Mouse (Mus musculus) neural tube, embryonic 12.5 days (tissue): ENCODE results near the gene Tbc1d22b. TPM values are rescaled to one million over a fixed set of nuclear protein-coding genes. Genes with fewer than 3 reads are reported as not detected.

Experiments
- ATAC-seq: fragments of 200-750 bp; cut with Nextera tagmentation; 2 replicates; pipeline ENCODE4 v1.8.0; 2017; ENCODE audit warnings: low read depth, mild to moderate bottlenecking, moderate TSS enrichment, moderate library complexity; ENCODE audit not compliant: low FRiP score
- H3K27ac ChIP-seq: fragments of 300-500 bp; sonication (generic); 2 replicates; pipeline ENCODE4 v1.5.1; 2016
- H3K27me3 ChIP-seq: fragments of 300-500 bp; sonication (generic); replicated peaks from 2 replicates; pipeline ENCODE4 v1.6.1; 2016; ENCODE audit warnings: mild to moderate bottlenecking
- H3K36me3 ChIP-seq: fragments of 300-500 bp; sonication (generic); 2 replicates; pipeline ENCODE4 v1.6.1; 2016; ENCODE audit warnings: mild to moderate bottlenecking
- H3K4me1 ChIP-seq: fragments of 300-500 bp; sonication (generic); 2 replicates; pipeline ENCODE4 v1.6.1; 2016
- H3K4me2 ChIP-seq: fragments of 300-500 bp; sonication (generic); replicated peaks from 2 replicates; pipeline ENCODE4 v1.6.1; 2016; ENCODE audit warnings: mild to moderate bottlenecking
- H3K4me3 ChIP-seq: fragments of 300-500 bp; sonication (generic); 2 replicates; pipeline ENCODE4 v1.5.1; 2016
- H3K9ac ChIP-seq: fragments of 300-500 bp; sonication (generic); 2 replicates; pipeline ENCODE4 v1.6.1; 2016; ENCODE audit warnings: mild to moderate bottlenecking
- H3K9me3 ChIP-seq: fragments of 300-500 bp; sonication (generic); 2 replicates; pipeline ENCODE4 v1.6.1; 2016; ENCODE audit warnings: mild to moderate bottlenecking
- WGBS: fragments of 180-500 bp; shearing (Covaris S2); methylation state at CpG from one replicate; pipeline ENCODE4 v1.1.7; 2016; 5-methylcytosine and 5-hydroxymethylcytosine counted together
- polyA plus RNA-seq: library from polyadenylated mRNA; unstranded; fragments of >200 nt; fragmentation: Nextera tagmentation; extraction: Ambion mirVana; gene quantifications from 2 replicates; pipeline ENCODE4 v1.2.1, GENCODE M21; 2016

Gene Tbc1d22b
- 21.9 and 26.9 TPM in 2 replicates for polyA plus RNA-seq

DNA sequence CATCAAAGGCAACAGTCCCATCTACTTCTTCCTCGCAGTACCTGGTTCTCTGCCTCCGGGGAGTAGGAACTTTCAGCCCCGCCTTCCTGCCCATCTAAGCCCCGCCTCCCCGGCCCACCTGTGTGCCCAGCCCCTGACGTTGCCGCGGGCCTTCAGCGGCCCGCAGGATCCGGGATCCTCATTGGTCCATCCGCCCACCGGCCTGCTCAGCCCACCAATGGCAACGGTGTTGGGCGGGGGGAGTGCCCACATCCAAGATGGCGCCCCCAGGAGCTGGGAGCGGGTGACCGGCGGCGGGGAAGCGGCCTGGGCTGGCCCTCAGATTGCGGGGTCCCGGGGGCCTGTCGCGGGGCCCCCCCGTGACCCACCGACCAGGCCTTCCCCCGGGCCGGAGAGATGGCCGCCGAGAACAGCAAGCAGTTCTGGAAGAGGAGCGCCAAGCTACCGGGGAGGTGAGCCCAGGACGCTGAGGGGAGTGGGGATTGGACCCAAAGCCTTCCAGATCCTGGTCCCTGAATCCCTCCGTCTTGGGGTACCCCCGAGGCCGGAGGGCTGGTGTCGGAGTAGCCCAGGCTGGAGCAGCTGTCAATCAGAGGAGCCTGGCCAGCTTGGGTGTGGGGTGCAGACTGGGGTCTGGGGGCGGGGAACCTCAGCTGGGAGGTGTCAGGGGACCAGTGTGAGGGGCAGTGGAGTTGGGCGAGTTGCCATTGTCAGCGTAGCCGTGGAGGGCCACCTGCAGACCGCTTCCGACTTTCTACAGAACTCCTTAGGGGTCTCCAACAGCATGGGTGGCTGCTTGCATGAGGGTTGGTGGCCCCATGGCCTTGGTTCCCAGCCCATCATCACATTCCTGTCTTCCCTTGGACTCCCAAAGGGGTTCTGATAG lies at the start of gene Tbc1d22b, which contains the start of gene Gm17657:
TSS of gene Tbc1d22b (plus strand) at position 243 of the 886 bp plus-strand sequence.
TSS of gene Gm17657 (minus strand) at position 96 of the 886 bp plus-strand sequence.
- H3K36me3 ChIP-seq = no peaks in the 10 kb centered on the region
- H3K4me2 ChIP-seq = peak within 1 kb of the TSS; percentile 99
- H3K27me3 ChIP-seq = no peaks in the 10 kb centered on the region
- peak within 1 kb of the TSS; percentile 93 for H3K4me3 ChIP-seq
- no peak within 1 kb of the TSS for H3K27ac ChIP-seq
- peak; percentile 97 for ATAC-seq
- no peaks in the 10 kb centered on the region for H3K9me3 ChIP-seq
- H3K4me1 ChIP-seq = peaks cover 14% of the 10 kb centered on the region
- under 1% methylated on average over 44 of the region's 44 CpGs for WGBS
- peak within 1 kb of the TSS; percentile 89 for H3K9ac ChIP-seq

- Histone ChIP-seq H3K36me3 (no peaks in the 10 kb centered on the region), H3K4me1 (no peaks in the 10 kb centered on the region), H3K9ac (no peak overlapping the region), H3K9me3 (no peaks in the 10 kb centered on the region), H3K4me3 (no peak overlapping the region; the same call in 1 of the 2 replicates), H3K27ac (no peak overlapping the region), H3K4me2 (no peak overlapping the region), H3K27me3 (no peaks in the 10 kb centered on the region)
- 84% methylated on average over 7 of the region's 7 CpGs for WGBS
- ATAC-seq = no peak
These were observed 49.3 kb upstream of the Tbc1d22b start for GRCm38 (mm10) chr17:29500243-29500740.

- H3K27me3 ChIP-seq = no peaks in the 10 kb centered on the region
- H3K27ac ChIP-seq = no peak overlapping the region
- no peak overlapping the region for H3K9ac ChIP-seq
- no peaks in the 10 kb centered on the region for H3K9me3 ChIP-seq
- H3K4me3 ChIP-seq = no peak overlapping the region; the same call in 1 of the 2 replicates
- 79% methylated on average over 17 of the region's 17 CpGs for WGBS
- H3K4me2 ChIP-seq = no peak overlapping the region
- ATAC-seq = no peak
- no peaks in the 10 kb centered on the region for H3K4me1 ChIP-seq
- no peaks in the 10 kb centered on the region for H3K36me3 ChIP-seq
These were observed 48.6 kb upstream of the Tbc1d22b start for GRCm38 (mm10) chr17:29500802-29501469.

- H3K9ac ChIP-seq = no peak overlapping the region
- no peak overlapping the region for H3K27ac ChIP-seq
- no peak for ATAC-seq
- no peaks in the 10 kb centered on the region for H3K4me1 ChIP-seq
- H3K36me3 ChIP-seq = no peaks in the 10 kb centered on the region
- no peaks in the 10 kb centered on the region for H3K9me3 ChIP-seq
- no peak overlapping the region for H3K4me3 ChIP-seq
- H3K4me2 ChIP-seq = no peak overlapping the region
- H3K27me3 ChIP-seq = no peaks in the 10 kb centered on the region
- 87% methylated on average over 7 of the region's 7 CpGs for WGBS
These were observed 47.4 kb upstream of the Tbc1d22b start for GRCm38 (mm10) chr17:29502005-29502668.

DNA sequence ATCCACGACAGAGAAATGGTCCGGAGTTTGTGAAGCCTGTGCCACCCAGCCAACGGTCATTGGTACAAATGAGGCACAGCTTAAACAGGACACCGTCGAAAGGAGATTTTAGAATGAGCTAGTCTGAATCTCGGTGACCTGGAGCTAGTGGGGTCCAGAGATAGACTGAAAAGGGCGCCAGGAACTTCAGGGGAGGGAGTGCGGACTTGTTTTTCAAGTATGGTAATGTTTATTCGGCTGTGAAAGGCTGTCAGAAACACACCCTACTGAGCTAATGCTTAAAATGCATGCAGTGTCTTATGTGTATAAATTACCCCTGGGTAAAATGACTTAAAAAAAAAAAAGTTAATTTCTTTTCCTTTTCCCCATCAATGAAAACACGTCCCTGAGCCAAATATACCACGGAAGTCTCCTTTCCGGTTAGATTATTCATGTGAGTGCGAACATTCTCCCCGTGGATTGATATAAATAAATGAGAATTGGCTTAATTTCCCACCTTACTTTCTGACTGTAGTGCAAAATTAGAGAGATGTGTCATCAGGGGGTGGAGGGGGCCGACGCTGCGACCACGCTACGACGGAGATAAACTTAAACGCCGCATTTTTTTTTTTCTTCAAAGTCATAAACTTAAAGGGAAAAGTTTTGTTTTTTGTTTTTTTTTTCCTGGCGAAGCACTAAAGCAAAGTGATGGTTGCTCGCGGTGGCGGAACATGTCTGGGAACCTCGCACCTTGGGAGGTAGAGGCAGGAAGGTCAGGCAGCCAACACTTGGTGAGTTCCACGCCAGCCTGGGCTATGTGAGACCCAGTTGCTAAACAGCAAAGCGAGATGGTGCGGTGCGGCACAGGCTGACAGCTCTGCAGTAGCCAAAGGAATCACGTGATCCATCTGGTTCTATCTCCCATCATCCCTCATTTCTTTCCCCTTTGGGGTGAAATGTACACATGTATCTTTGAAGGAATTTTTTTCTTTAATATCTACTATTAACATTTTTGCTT lies 46.6 kb upstream of the Tbc1d22b start:
- peak overlapping the region; percentile 21 for H3K4me2 ChIP-seq
- WGBS = 28% methylated on average over 32 of the region's 32 CpGs

DNA sequence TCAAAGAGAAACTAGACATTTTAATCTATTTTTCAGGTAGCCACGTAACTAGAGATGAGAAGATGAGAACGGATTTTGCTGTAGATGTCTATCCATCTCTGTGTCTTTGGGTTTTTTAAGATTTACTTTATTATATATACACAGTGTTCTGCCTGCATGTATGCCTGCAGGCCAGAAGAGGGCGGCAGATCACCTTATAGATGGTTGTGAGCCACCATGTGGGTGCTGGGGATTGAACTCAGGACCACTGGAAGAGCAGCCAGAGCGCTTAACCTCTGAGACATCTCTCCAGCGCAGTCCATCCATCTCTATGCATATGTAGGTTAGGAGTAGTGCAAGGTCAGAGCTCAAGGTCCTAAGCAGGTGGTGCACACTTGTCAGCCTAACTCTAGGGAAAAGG lies 45.9 kb upstream of the Tbc1d22b start:
- no peaks in the 10 kb centered on the region for H3K36me3 ChIP-seq
- H3K9ac ChIP-seq = no peak overlapping the region
- WGBS = 75% methylated on average over 5 of the region's 5 CpGs
- H3K4me3 ChIP-seq = no peak overlapping the region
- H3K27ac ChIP-seq = no peak overlapping the region
- H3K4me2 ChIP-seq = no peak overlapping the region
- H3K4me1 ChIP-seq = no peaks in the 10 kb centered on the region
- no peaks in the 10 kb centered on the region for H3K9me3 ChIP-seq
- H3K27me3 ChIP-seq = no peaks in the 10 kb centered on the region
- ATAC-seq = no peak

More for the DNA sequence above, 46.6 kb upstream of the Tbc1d22b start:
- Histone ChIP-seq H3K9me3 (no peaks in the 10 kb centered on the region), H3K9ac (no peak overlapping the region), H3K36me3 (no peaks in the 10 kb centered on the region), H3K27me3 (no peaks in the 10 kb centered on the region), H3K27ac (no peak overlapping the region), H3K4me1 (no peaks in the 10 kb centered on the region), H3K4me3 (no peak overlapping the region)
- ATAC-seq = no peak

- WGBS = 82% methylated on average over 12 of the region's 12 CpGs
- no peak for ATAC-seq
- no peak overlapping the region for H3K4me3 ChIP-seq
These were observed 40.5 kb upstream of the Tbc1d22b start for GRCm38 (mm10) chr17:29508927-29509608.

GRCm38 (mm10) chr17:29510691-29511090 lies 38.9 kb upstream of the Tbc1d22b start:
- Histone ChIP-seq H3K4me1 (no peaks in the 10 kb centered on the region), H3K9me3 (no peaks in the 10 kb centered on the region), H3K36me3 (no peaks in the 10 kb centered on the region), H3K27ac (no peak overlapping the region), H3K27me3 (no peaks in the 10 kb centered on the region), H3K4me3 (no peak overlapping the region), H3K4me2 (no peak overlapping the region), H3K9ac (no peak overlapping the region)
- no peak for ATAC-seq
- 71% methylated on average over 8 of the region's 8 CpGs for WGBS

More at GRCm38 (mm10) chr17:29508927-29509608, 40.5 kb upstream of the Tbc1d22b start:
- H3K9me3 ChIP-seq = no peaks in the 10 kb centered on the region
- no peaks in the 10 kb centered on the region for H3K27me3 ChIP-seq
- no peak overlapping the region for H3K9ac ChIP-seq
- no peaks in the 10 kb centered on the region for H3K36me3 ChIP-seq
- H3K27ac ChIP-seq = no peak overlapping the region
- H3K4me2 ChIP-seq = no peak overlapping the region
- no peaks in the 10 kb centered on the region for H3K4me1 ChIP-seq

GRCm38 (mm10) chr17:29513044-29513730 lies 36.4 kb upstream of the Tbc1d22b start:
- no peaks in the 10 kb centered on the region for H3K4me1 ChIP-seq
- no peaks in the 10 kb centered on the region for H3K9me3 ChIP-seq
- H3K27ac ChIP-seq = no peak overlapping the region
- no peaks in the 10 kb centered on the region for H3K36me3 ChIP-seq
- no peak overlapping the region for H3K4me2 ChIP-seq
- ATAC-seq = no peak
- no peaks in the 10 kb centered on the region for H3K27me3 ChIP-seq
- no peak overlapping the region for H3K4me3 ChIP-seq
- WGBS = 41% methylated on average over 13 of the region's 13 CpGs
- no peak overlapping the region for H3K9ac ChIP-seq

GRCm38 (mm10) chr17:29514435-29514834 lies 35.1 kb upstream of the Tbc1d22b start:
- no peak overlapping the region for H3K4me2 ChIP-seq
- no peak overlapping the region for H3K27ac ChIP-seq
- no peaks in the 10 kb centered on the region for H3K27me3 ChIP-seq
- H3K9me3 ChIP-seq = no peaks in the 10 kb centered on the region
- H3K4me1 ChIP-seq = no peaks in the 10 kb centered on the region
- 6% methylated on average over 11 of the region's 11 CpGs for WGBS
- no peak for ATAC-seq
- no peak overlapping the region for H3K9ac ChIP-seq
- H3K36me3 ChIP-seq = no peaks in the 10 kb centered on the region
- H3K4me3 ChIP-seq = no peak overlapping the region
